Mouse (Mus musculus): ENCODE data around the gene Fam187b. TPM values are rescaled to one million over a fixed set of nuclear protein-coding genes. Genes with fewer than 3 reads are reported as not detected.
A peak's percentile ranks its signal among the peaks of the same experiment; 100 is the strongest.

Gene Fam187b
- total and polyA plus RNA-seq, 3 experiments, result not detected

DNA sequence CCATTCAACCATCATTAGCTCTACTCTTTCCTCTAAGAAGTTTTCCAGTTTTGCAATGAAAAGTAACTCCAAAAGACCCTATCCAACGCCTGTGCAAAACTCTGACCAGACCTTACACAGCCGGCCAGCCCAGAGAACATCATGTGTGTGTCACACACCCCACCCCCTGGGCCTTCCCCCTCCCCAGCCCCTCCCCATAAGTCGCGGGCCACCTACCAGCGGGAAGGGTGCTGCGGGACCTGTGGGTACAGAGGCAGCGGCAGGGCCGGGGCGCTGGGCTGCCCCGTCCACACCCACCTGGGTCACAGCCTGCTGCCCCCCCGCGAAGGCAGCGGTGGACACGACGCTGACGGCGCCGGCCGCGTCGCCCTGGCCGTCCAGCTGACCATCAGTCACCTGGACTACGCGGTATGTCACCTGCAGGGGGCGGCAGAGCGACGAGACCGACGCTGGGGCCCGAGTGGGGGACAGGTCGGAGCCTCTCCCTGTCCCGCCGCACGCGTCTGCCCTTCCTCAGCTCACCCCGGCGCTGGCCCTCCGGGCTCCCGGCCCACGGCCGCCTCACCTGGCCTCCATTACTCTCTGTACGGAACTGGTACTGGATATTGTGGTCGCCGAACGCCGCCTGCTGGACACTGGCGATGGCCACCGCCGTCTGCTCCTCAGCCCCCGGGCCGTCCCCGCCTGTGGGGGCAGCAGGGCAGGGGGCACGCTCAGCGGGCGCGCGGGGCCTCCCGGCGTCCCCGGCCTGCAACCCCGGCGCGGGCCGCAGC is 17.8 kb upstream of the Fam187b start:
- peaks cover 0 to 11% of the 10 kb centered on the region in 2 experiments; a peak in 1 of 4 replicates for H3K4me1 ChIP-seq (ENCODE audit: control insufficient read depth in 1 of 2, insufficient read depth in 2 of 2, low read length in 2 of 2)

GRCm38 (mm10) chr7:30956357-30956751 is 17.2 kb upstream of the Fam187b start:
- TF ChIP-seq POLR2A (IDR thresholded peaks at IDR 0.05; ENCODE audit: control insufficient read depth in 1 of 2, insufficient read depth in 1 of 2, low read depth in 1 of 2, low read length in 2 of 2, poor library complexity in 1 of 2), result 0 out of 4 replicates have a peak, but pooled peaks of 1 of the 2 experiments have one; percentile 12
- no peak for TF ChIP-seq ZKSCAN1 (IDR thresholded peaks at IDR 0.05; ENCODE audit: low read depth, low read length)
- H3K36me3 ChIP-seq (ENCODE audit: control insufficient read depth in 1 of 2, insufficient read depth in 2 of 2, low read length in 2 of 2), result peaks cover 2 to 9% of the 10 kb centered on the region in 2 experiments
- peaks cover 0 to 11% of the 10 kb centered on the region in 2 experiments; a peak in 1 of 4 replicates for H3K4me1 ChIP-seq (ENCODE audit: control insufficient read depth in 1 of 2, insufficient read depth in 2 of 2, low read length in 2 of 2)
- H3K79me2 ChIP-seq (ENCODE audit: control insufficient read depth, insufficient read depth, low read length, poor library complexity), result peaks cover 18% of the 10 kb centered on the region
- H3K4me3 ChIP-seq (ENCODE audit: control insufficient read depth in 1 of 2, insufficient read depth in 1 of 2, low read depth in 2 of 2, low read length in 2 of 2), result peak overlapping the region; percentile 85 to 97; a peak in 3 of 4 replicates
- DNase-seq (ENCODE audit: low read depth, low spot score), result no peak
- H3K9ac ChIP-seq (ENCODE audit: control insufficient read depth, low read depth, low read length, poor library complexity, severe bottlenecking), result peak overlapping the region; percentile 98
- H3K27ac ChIP-seq (ENCODE audit: control insufficient read depth, low read depth, low read length), result peak overlapping the region; percentile 26
- no peaks in the 10 kb centered on the region for H3K27me3 ChIP-seq (ENCODE audit: control insufficient read depth in 1 of 2, insufficient read depth in 2 of 2, low read length in 2 of 2)
- no peaks in the 10 kb centered on the region for H3K9me3 ChIP-seq (replicated peaks; ENCODE audit: insufficient read depth, low read length)

More for the DNA sequence above, 17.8 kb upstream of the Fam187b start:
- Histone ChIP-seq H3K9ac (ENCODE audit: control insufficient read depth, low read depth, low read length, poor library complexity, severe bottlenecking) (peak overlapping the region; percentile 98), H3K4me3 (ENCODE audit: control insufficient read depth in 1 of 2, insufficient read depth in 1 of 2, low read depth in 2 of 2, low read length in 2 of 2) (peak overlapping the region; percentile 85 to 97), H3K27me3 (ENCODE audit: control insufficient read depth in 1 of 2, insufficient read depth in 2 of 2, low read length in 2 of 2) (no peaks in the 10 kb centered on the region), H3K79me2 (ENCODE audit: control insufficient read depth, insufficient read depth, low read length, poor library complexity) (peaks cover 18% of the 10 kb centered on the region), H3K9me3 (replicated peaks; ENCODE audit: insufficient read depth, low read length) (no peaks in the 10 kb centered on the region), H3K36me3 (ENCODE audit: control insufficient read depth in 1 of 2, insufficient read depth in 2 of 2, low read length in 2 of 2) (peaks cover 2 to 9% of the 10 kb centered on the region in 2 experiments), H3K27ac (ENCODE audit: control insufficient read depth, low read depth, low read length) (peak overlapping the region; percentile 26)
- TF ChIP-seq HCFC1 (IDR thresholded peaks at IDR 0.05; ENCODE audit: low read depth, low read length) (0 out of 2 replicates have a peak, but pooled peaks have one; percentile 31), CTCF (IDR thresholded peaks at IDR 0.05 in 2 of 3, conservative IDR thresholded peaks at IDR 0.05 in 1 of 3; ENCODE audit: control insufficient read depth in 1 of 3, insufficient read depth in 1 of 3, low read depth in 2 of 3, low read length in 3 of 3, poor library complexity in 1 of 3, severe bottlenecking in 1 of 3) (peak in 2 of 3 experiments; percentile 68 to 84; a peak in 5 of 6 replicates), POLR2AphosphoS5 (IDR thresholded peaks at IDR 0.05; ENCODE audit: borderline replicate concordance, low read depth, low read length) (no peak), GABPA (IDR thresholded peaks at IDR 0.05; ENCODE audit: low read depth, low read length) (no peak), NELFE (IDR thresholded peaks at IDR 0.05; ENCODE audit: low read depth, low read length) (0 out of 2 replicates have a peak, but pooled peaks have one; percentile 42), MXI1 (IDR thresholded peaks at IDR 0.05; ENCODE audit: low read depth, low read length) (peak; percentile 42; the same call in 1 of the 2 replicates), TCF12 (IDR thresholded peaks at IDR 0.05; ENCODE audit: low read depth, low read length) (0 out of 2 replicates have a peak, but pooled peaks have one; percentile 18), SMC3 (IDR thresholded peaks at IDR 0.05; ENCODE audit: low read depth, low read length) (peak; percentile 21; the same call in 1 of the 2 replicates), ZC3H11A (IDR thresholded peaks at IDR 0.05; ENCODE audit: low read depth, low read length) (no peak), POLR2A (IDR thresholded peaks at IDR 0.05; ENCODE audit: control insufficient read depth in 1 of 2, insufficient read depth in 1 of 2, low read depth in 1 of 2, low read length in 2 of 2, poor library complexity in 1 of 2) (peak; percentile 6 to 63; a peak in 1 of 4 replicates), UBTF (IDR thresholded peaks at IDR 0.05; ENCODE audit: borderline replicate concordance, insufficient read depth, low read depth, low read length) (0 out of 2 replicates have a peak, but pooled peaks have one; percentile 41), NRF1 (IDR thresholded peaks at IDR 0.05; ENCODE audit: insufficient read depth, low read depth, low read length, poor library complexity, severe bottlenecking) (no peak), ETS1 (IDR thresholded peaks at IDR 0.05; ENCODE audit: low read depth, low read length) (0 out of 2 replicates have a peak, but pooled peaks have one; percentile 19), SIN3A (IDR thresholded peaks at IDR 0.05; ENCODE audit: low read length) (peak; percentile 31; the same call in 1 of the 2 replicates), MAX (IDR thresholded peaks at IDR 0.05; ENCODE audit: low read length) (0 out of 2 replicates have a peak, but pooled peaks have one; percentile 22), MAZ (IDR thresholded peaks at IDR 0.05; ENCODE audit: low read depth, low read length) (0 out of 2 replicates have a peak, but pooled peaks have one; percentile 54), TBP (IDR thresholded peaks at IDR 0.05; ENCODE audit: low read depth, low read length) (0 out of 2 replicates have a peak, but pooled peaks have one; percentile 34)
- peak; percentile 78 for DNase-seq (ENCODE audit: low read depth, low spot score)

Measured in MEL (cell line).